Mouse (Mus musculus) ES-CJ7 (cell line): ENCODE results near the gene Sema5a.

Source experiments
- DNase-seq: peaks from one replicate; pipeline ENCODE4 v3.0.0; 2011; ENCODE audit warnings: low read depth, low spot score

The Sema5a gene

GRCm38 (mm10) chr15:32543181-32543580, 298.6 kb downstream of the Sema5a start:
- no peak for DNase-seq

- DNase-seq, result no peak
Observed at GRCm38 (mm10) chr15:32545455-32545854, 300.8 kb downstream of the Sema5a start.

GRCm38 (mm10) chr15:32546746-32547145, 302.1 kb downstream of the Sema5a start:
- no peak for DNase-seq

- DNase-seq, result no peak
Observed at GRCm38 (mm10) chr15:32558925-32559324, 314.3 kb downstream of the Sema5a start.

- no peak for DNase-seq
Observed at GRCm38 (mm10) chr15:32562600-32562999, 318.0 kb downstream of the Sema5a start.

GRCm38 (mm10) chr15:32568181-32568857, 323.7 kb downstream of the Sema5a start:
- DNase-seq, result no peak

GRCm38 (mm10) chr15:32568858-32569387, 324.3 kb downstream of the Sema5a start:
- DNase-seq, result no peak

- DNase-seq, result no peak
Observed at GRCm38 (mm10) chr15:32574327-32574726, 329.7 kb downstream of the Sema5a start.

GRCm38 (mm10) chr15:32575212-32575611, 330.6 kb downstream of the Sema5a start:
- DNase-seq, result no peak

- DNase-seq, result no peak
Observed at GRCm38 (mm10) chr15:32579351-32579750, 334.7 kb downstream of the Sema5a start.

- no peak for DNase-seq
Observed at GRCm38 (mm10) chr15:32590641-32591040, 346.0 kb downstream of the Sema5a start.

- DNase-seq, result no peak
Observed at GRCm38 (mm10) chr15:32593746-32594145, 349.1 kb downstream of the Sema5a start.

GRCm38 (mm10) chr15:32596574-32596973, 352.0 kb downstream of the Sema5a start:
- DNase-seq, result no peak

- DNase-seq, result no peak
Observed at GRCm38 (mm10) chr15:32597189-32597588, 352.6 kb downstream of the Sema5a start.

- no peak for DNase-seq
Observed at GRCm38 (mm10) chr15:32607236-32607635, 362.6 kb downstream of the Sema5a start.

GRCm38 (mm10) chr15:32610776-32611175, 366.2 kb downstream of the Sema5a start:
- no peak for DNase-seq

GRCm38 (mm10) chr15:32611201-32611600, 366.6 kb downstream of the Sema5a start:
- DNase-seq, result no peak

- no peak for DNase-seq
Observed at GRCm38 (mm10) chr15:32613718-32614117, 369.1 kb downstream of the Sema5a start.

GRCm38 (mm10) chr15:32615773-32616172, 371.2 kb downstream of the Sema5a start:
- no peak for DNase-seq

- DNase-seq, result no peak
Observed at GRCm38 (mm10) chr15:32619199-32619598, 374.6 kb downstream of the Sema5a start.

GRCm38 (mm10) chr15:32623037-32623739, 378.6 kb downstream of the Sema5a start:
- DNase-seq, result no peak

- DNase-seq, result no peak
Observed at GRCm38 (mm10) chr15:32624106-32624505, 379.5 kb downstream of the Sema5a start.

- no peak for DNase-seq
Observed at GRCm38 (mm10) chr15:32626031-32626430, 381.4 kb downstream of the Sema5a start.
